Mouse (Mus musculus) neural tube, embryonic 15.5 days (tissue): Measurements from ENCODE around the gene Pkmyt1. TPM values are rescaled to one million over a fixed set of nuclear protein-coding genes. Genes with fewer than 3 reads are reported as not detected.
"Not testable (repeated sequence)": the region's sequence is repeated elsewhere in the genome, so short reads cannot be mapped to it uniquely, and the experiment has no call there.

Experiments
- ATAC-seq: fragments of 200-750 bp; cut with Nextera tagmentation; 2 replicates; pipeline ENCODE4 v1.8.0; 2017; ENCODE audit warnings: mild to moderate bottlenecking, moderate TSS enrichment, moderate library complexity; ENCODE audit not compliant: low FRiP score
- H3K27ac ChIP-seq: fragments of 300-500 bp; sonication (generic); replicated peaks from 2 replicates; pipeline ENCODE4 v1.5.1; 2015; ENCODE audit warnings: mild to moderate bottlenecking, inconsistent platforms
- H3K27me3 ChIP-seq: fragments of 300-500 bp; sonication (generic); replicated peaks from 2 replicates; pipeline ENCODE4 v1.6.1; 2015; ENCODE audit warnings: inconsistent platforms
- H3K36me3 ChIP-seq: fragments of 300-500 bp; sonication (generic); 2 replicates; pipeline ENCODE4 v1.6.1; 2015; ENCODE audit warnings: inconsistent platforms
- H3K4me1 ChIP-seq: fragments of 300-500 bp; sonication (generic); 2 replicates; pipeline ENCODE4 v1.6.1; 2015; ENCODE audit warnings: inconsistent platforms
- H3K4me2 ChIP-seq: fragments of 300-500 bp; sonication (generic); 2 replicates; pipeline ENCODE4 v1.6.1; 2015; ENCODE audit warnings: inconsistent platforms, mild to moderate bottlenecking, moderate library complexity
- H3K4me3 ChIP-seq: fragments of 300-500 bp; sonication (generic); replicated peaks from 2 replicates; pipeline ENCODE4 v1.5.1; 2015; ENCODE audit warnings: mild to moderate bottlenecking, inconsistent platforms
- H3K9ac ChIP-seq: fragments of 300-500 bp; sonication (generic); replicated peaks from 2 replicates; pipeline ENCODE4 v1.6.1; 2015; ENCODE audit warnings: mild to moderate bottlenecking, inconsistent platforms
- H3K9me3 ChIP-seq: fragments of 300-500 bp; sonication (generic); replicated peaks from 2 replicates; pipeline ENCODE4 v1.6.1; 2016; ENCODE audit warnings: inconsistent platforms
- WGBS: fragments of 180-500 bp; shearing (Covaris S2); methylation state at CpG from one replicate; pipeline ENCODE4 v1.1.7; 2015; ENCODE audit warnings: mixed read lengths; 5-methylcytosine and 5-hydroxymethylcytosine counted together
- polyA plus RNA-seq: library from polyadenylated mRNA; unstranded; fragments of >200 nt; fragmentation: Nextera tagmentation; extraction: Ambion mirVana; gene quantifications from 2 replicates; pipeline ENCODE4 v1.2.1, GENCODE M21; 2015

The Pkmyt1 gene
- polyA plus RNA-seq, 1 experiment from 2014 or later: 17.5 TPM

- no peak overlapping the region for H3K4me3 ChIP-seq
- no peak overlapping the region for H3K4me2 ChIP-seq
- ATAC-seq: no peak
- H3K9me3 ChIP-seq: no peaks in the 10 kb centered on the region
- peaks cover 88% of the 10 kb centered on the region for H3K36me3 ChIP-seq
- H3K27ac ChIP-seq: no peak overlapping the region
- 96% methylated on average over 13 of the region's 13 CpGs for WGBS
- no peaks in the 10 kb centered on the region for H3K27me3 ChIP-seq
- no peaks in the 10 kb centered on the region for H3K4me1 ChIP-seq
- H3K9ac ChIP-seq: no peak overlapping the region
Observed at GRCm38 (mm10) chr17:23755689-23756088, 29.6 kb downstream of the Pkmyt1 start.

GRCm38 (mm10) chr17:23757581-23757980 is 31.4 kb downstream of the Pkmyt1 start:
- Histone ChIP-seq H3K4me2 (no peak overlapping the region), H3K4me3 (no peak overlapping the region), H3K36me3 (peaks cover 95% of the 10 kb centered on the region), H3K9ac (no peak overlapping the region), H3K9me3 (no peaks in the 10 kb centered on the region), H3K27me3 (no peaks in the 10 kb centered on the region), H3K4me1 (no peaks in the 10 kb centered on the region), H3K27ac (no peak overlapping the region)
- ATAC-seq: no peak
- 94% methylated on average over 9 of the region's 9 CpGs for WGBS

GRCm38 (mm10) chr17:23758801-23759200 is 32.7 kb downstream of the Pkmyt1 start:
- Histone ChIP-seq H3K9me3 (no peaks in the 10 kb centered on the region), H3K27me3 (no peaks in the 10 kb centered on the region), H3K27ac (no peak overlapping the region), H3K4me2 (no peak overlapping the region), H3K9ac (no peak overlapping the region), H3K4me1 (no peaks in the 10 kb centered on the region), H3K36me3 (peaks cover 87% of the 10 kb centered on the region), H3K4me3 (no peak overlapping the region)
- ATAC-seq: no peak
- WGBS: 60% methylated on average over 8 of the region's 8 CpGs

- H3K36me3 ChIP-seq: peaks cover 74% of the 10 kb centered on the region
- no peaks in the 10 kb centered on the region for H3K4me1 ChIP-seq
- H3K4me2 ChIP-seq: no peak overlapping the region
- ATAC-seq: no peak
- no peak overlapping the region for H3K4me3 ChIP-seq
- no peaks in the 10 kb centered on the region for H3K9me3 ChIP-seq
- no peak overlapping the region for H3K27ac ChIP-seq
- no peak overlapping the region for H3K9ac ChIP-seq
- no peaks in the 10 kb centered on the region for H3K27me3 ChIP-seq
- 93% methylated on average over 9 of the region's 9 CpGs for WGBS
Observed at GRCm38 (mm10) chr17:23760231-23760630, 34.1 kb downstream of the Pkmyt1 start.

GRCm38 (mm10) chr17:23761155-23761554 is 35.0 kb downstream of the Pkmyt1 start:
- Histone ChIP-seq H3K4me2 (no peak overlapping the region), H3K9me3 (no peaks in the 10 kb centered on the region), H3K27me3 (no peaks in the 10 kb centered on the region), H3K36me3 (peaks cover 65% of the 10 kb centered on the region), H3K9ac (no peak overlapping the region), H3K4me3 (no peak overlapping the region), H3K4me1 (no peaks in the 10 kb centered on the region), H3K27ac (no peak overlapping the region)
- no peak for ATAC-seq
- WGBS: 98% methylated on average over 3 of the region's 3 CpGs

- WGBS: 88% methylated on average over 11 of the region's 11 CpGs
- Histone ChIP-seq H3K9ac (no peak overlapping the region), H3K27ac (no peak overlapping the region), H3K27me3 (no peaks in the 10 kb centered on the region), H3K4me1 (no peaks in the 10 kb centered on the region), H3K9me3 (no peaks in the 10 kb centered on the region), H3K36me3 (peaks cover 47% of the 10 kb centered on the region), H3K4me2 (no peak overlapping the region), H3K4me3 (no peak overlapping the region)
- ATAC-seq: no peak
Observed at GRCm38 (mm10) chr17:23762976-23763375, 36.8 kb downstream of the Pkmyt1 start.

- no peak for ATAC-seq
- Histone ChIP-seq H3K27ac (peak overlapping the region; percentile 94), H3K9ac (peak overlapping the region; percentile 97), H3K9me3 (no peaks in the 10 kb centered on the region), H3K27me3 (no peaks in the 10 kb centered on the region), H3K36me3 (peaks cover 8% of the 10 kb centered on the region; the same call in 1 of the 2 replicates), H3K4me1 (peaks cover 39% of the 10 kb centered on the region), H3K4me2 (peak overlapping the region; percentile 61), H3K4me3 (peak overlapping the region; percentile 93)
- 6% methylated on average over 2 of the region's 2 CpGs for WGBS
Observed at GRCm38 (mm10) chr17:23770493-23770892, 44.4 kb downstream of the Pkmyt1 start.

- peak; percentile 46 for ATAC-seq
- peaks cover 8% of the 10 kb centered on the region; the same call in 1 of the 2 replicates for H3K36me3 ChIP-seq
- peak overlapping the region; percentile 93 for H3K4me3 ChIP-seq
- H3K4me1 ChIP-seq: peaks cover 39% of the 10 kb centered on the region
- WGBS: under 1% methylated on average over 19 of the region's 19 CpGs
- H3K27me3 ChIP-seq: no peaks in the 10 kb centered on the region
- H3K9ac ChIP-seq: peak overlapping the region; percentile 97
- peak overlapping the region; percentile 61 for H3K4me2 ChIP-seq
- no peaks in the 10 kb centered on the region for H3K9me3 ChIP-seq
- H3K27ac ChIP-seq: peak overlapping the region; percentile 94
Observed at GRCm38 (mm10) chr17:23770896-23771283, 44.8 kb downstream of the Pkmyt1 start.

GRCm38 (mm10) chr17:23771284-23772218 is 45.4 kb downstream of the Pkmyt1 start, which contains the start of gene Flywch1:
Flywch1 (minus strand) TSS chr17:23771602.
- WGBS: 3% methylated on average over 58 of the region's 58 CpGs

GRCm38 (mm10) chr17:23772219-23772556 is 46.1 kb downstream of the Pkmyt1 start:
- not testable (repeated sequence) for ATAC-seq
- H3K4me1 ChIP-seq: peaks cover 39% of the 10 kb centered on the region

More at GRCm38 (mm10) chr17:23771284-23772218, 45.4 kb downstream of the Pkmyt1 start, which contains the start of gene Flywch1:
- H3K9ac ChIP-seq: peak within 1 kb of the TSS; percentile 97
- no peaks in the 10 kb centered on the region for H3K27me3 ChIP-seq
- no peaks in the 10 kb centered on the region for H3K9me3 ChIP-seq
- peaks cover 39% of the 10 kb centered on the region for H3K4me1 ChIP-seq
- peak within 1 kb of the TSS; percentile 61 for H3K4me2 ChIP-seq
- H3K4me3 ChIP-seq: peak within 1 kb of the TSS; percentile 93
- peak; percentile 97 for ATAC-seq
- H3K36me3 ChIP-seq: peaks cover 8% of the 10 kb centered on the region; the same call in 1 of the 2 replicates
- peak within 1 kb of the TSS; percentile 94 for H3K27ac ChIP-seq

GRCm38 (mm10) chr17:23773676-23774075 is 47.5 kb downstream of the Pkmyt1 start:
- Histone ChIP-seq H3K9ac (no peak overlapping the region), H3K9me3 (no peaks in the 10 kb centered on the region), H3K4me1 (peaks cover 36% of the 10 kb centered on the region), H3K36me3 (peaks cover 5% of the 10 kb centered on the region; the same call in 1 of the 2 replicates), H3K4me3 (no peak overlapping the region), H3K27me3 (no peaks in the 10 kb centered on the region), H3K27ac (no peak overlapping the region), H3K4me2 (0 out of 2 replicates have a peak overlapping the region, but pooled peaks have one; percentile 17)
- WGBS: 77% methylated on average over 6 of the region's 6 CpGs
- no peak for ATAC-seq

More at GRCm38 (mm10) chr17:23772219-23772556, 46.1 kb downstream of the Pkmyt1 start:
- peak overlapping the region; percentile 43; the same call in 1 of the 2 replicates for H3K9ac ChIP-seq
- peak overlapping the region; percentile 76 for H3K27ac ChIP-seq
- not testable (repeated sequence) for H3K27me3 ChIP-seq, H3K36me3 ChIP-seq, H3K9me3 ChIP-seq
- peak overlapping the region; percentile 93 for H3K4me3 ChIP-seq
- peak overlapping the region; percentile 61 for H3K4me2 ChIP-seq
- WGBS: 88% methylated on average over 2 of the region's 2 CpGs

- H3K9me3 ChIP-seq: no peaks in the 10 kb centered on the region
- WGBS: 3% methylated on average over 12 of the region's 12 CpGs
- H3K4me1 ChIP-seq: peaks cover 32% of the 10 kb centered on the region
- H3K36me3 ChIP-seq: peaks cover 6% of the 10 kb centered on the region
- no peak overlapping the region for H3K27ac ChIP-seq
- no peak overlapping the region for H3K4me3 ChIP-seq
- no peak overlapping the region for H3K9ac ChIP-seq
- peak overlapping the region; percentile 17; the same call in 1 of the 2 replicates for H3K4me2 ChIP-seq
- ATAC-seq: no peak
- no peaks in the 10 kb centered on the region for H3K27me3 ChIP-seq
Observed at GRCm38 (mm10) chr17:23774090-23774489, 48.0 kb downstream of the Pkmyt1 start.
